Mouse (Mus musculus): ENCODE results near the gene Olfml2b. TPM values are rescaled to one million over a fixed set of nuclear protein-coding genes. Genes with fewer than 3 reads are reported as not detected.

Gene Olfml2b
- polyA plus RNA-seq, 1 experiment from 2014 or later: 28.7 TPM

GRCm38 (mm10) chr1:170711731-170712130 lies 67.4 kb downstream of the Olfml2b start:
- no peak overlapping the region for H3K9ac ChIP-seq
- WGBS: 90% methylated on average over 7 of the region's 7 CpGs

GRCm38 (mm10) chr1:170717241-170717828 lies 73.0 kb downstream of the Olfml2b start:
- Histone ChIP-seq H3K27me3 (no peaks in the 10 kb centered on the region), H3K4me2 (no peak overlapping the region), H3K36me3 (no peaks in the 10 kb centered on the region), H3K27ac (no peak overlapping the region), H3K4me3 (no peak overlapping the region), H3K4me1 (replicated peaks) (no peaks in the 10 kb centered on the region), H3K9me3 (replicated peaks) (no peaks in the 10 kb centered on the region), H3K9ac (no peak overlapping the region)
- WGBS: 85% methylated on average over 3 of the region's 3 CpGs
- no peak for ATAC-seq (replicated peaks; ENCODE audit: insufficient number of reproducible peaks, insufficient read depth, low FRiP score, low read depth)

More at GRCm38 (mm10) chr1:170711731-170712130, 67.4 kb downstream of the Olfml2b start:
- no peaks in the 10 kb centered on the region for H3K27me3 ChIP-seq
- no peaks in the 10 kb centered on the region; the same call in 1 of the 2 replicates for H3K4me1 ChIP-seq (replicated peaks)
- H3K4me2 ChIP-seq: no peak overlapping the region
- no peak for ATAC-seq (replicated peaks; ENCODE audit: insufficient number of reproducible peaks, insufficient read depth, low FRiP score, low read depth)
- H3K36me3 ChIP-seq: peaks cover 2% of the 10 kb centered on the region; the same call in 1 of the 2 replicates
- no peak overlapping the region for H3K27ac ChIP-seq
- H3K4me3 ChIP-seq: no peak overlapping the region
- no peaks in the 10 kb centered on the region for H3K9me3 ChIP-seq (replicated peaks)

- no peak overlapping the region for H3K9ac ChIP-seq
- 73% methylated on average over 8 of the region's 8 CpGs for WGBS
- ATAC-seq (replicated peaks; ENCODE audit: insufficient number of reproducible peaks, insufficient read depth, low FRiP score, low read depth): no peak
- H3K27ac ChIP-seq: no peak overlapping the region
- H3K4me2 ChIP-seq: no peak overlapping the region
- no peaks in the 10 kb centered on the region for H3K27me3 ChIP-seq
- H3K36me3 ChIP-seq: no peaks in the 10 kb centered on the region
- H3K4me1 ChIP-seq (replicated peaks): no peaks in the 10 kb centered on the region
- H3K9me3 ChIP-seq (replicated peaks): no peaks in the 10 kb centered on the region
- H3K4me3 ChIP-seq: no peak overlapping the region
These were observed 73.9 kb downstream of the Olfml2b start for GRCm38 (mm10) chr1:170718133-170718810.

- Histone ChIP-seq H3K36me3 (no peaks in the 10 kb centered on the region), H3K9ac (no peak overlapping the region), H3K4me1 (replicated peaks) (no peaks in the 10 kb centered on the region), H3K4me3 (no peak overlapping the region), H3K9me3 (replicated peaks) (no peaks in the 10 kb centered on the region), H3K4me2 (no peak overlapping the region), H3K27ac (no peak overlapping the region), H3K27me3 (no peaks in the 10 kb centered on the region)
- 71% methylated on average over 5 of the region's 5 CpGs for WGBS
- ATAC-seq (replicated peaks; ENCODE audit: insufficient number of reproducible peaks, insufficient read depth, low FRiP score, low read depth): no peak
These were observed 77.2 kb downstream of the Olfml2b start for GRCm38 (mm10) chr1:170721560-170721959.

DNA sequence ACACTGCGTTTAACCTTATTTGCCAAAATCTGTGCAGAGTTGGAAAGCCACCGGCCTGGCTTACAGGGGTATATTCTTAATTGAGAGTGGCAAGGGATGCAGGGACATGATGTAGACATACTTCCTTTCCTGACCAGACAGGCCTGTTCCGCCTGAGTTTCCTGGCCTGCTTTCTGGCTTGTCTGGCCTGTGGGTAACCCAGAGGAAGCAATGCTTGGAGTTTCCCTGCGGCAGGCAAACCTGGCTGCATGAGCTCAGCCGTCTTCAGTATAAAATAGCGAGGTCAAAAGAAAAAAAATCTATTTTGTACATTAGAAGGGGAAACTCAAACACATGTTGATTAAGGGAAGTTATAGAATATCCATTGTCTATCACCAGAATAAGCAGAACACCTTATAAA lies 84.2 kb downstream of the Olfml2b start:
- H3K4me2 ChIP-seq: no peak overlapping the region
- no peak for ATAC-seq (replicated peaks; ENCODE audit: insufficient number of reproducible peaks, insufficient read depth, low FRiP score, low read depth)
- no peak overlapping the region for H3K4me3 ChIP-seq
- WGBS: 69% methylated on average over 6 of the region's 6 CpGs
- H3K27me3 ChIP-seq: no peaks in the 10 kb centered on the region
- no peaks in the 10 kb centered on the region for H3K4me1 ChIP-seq (replicated peaks)
- H3K9me3 ChIP-seq (replicated peaks): no peaks in the 10 kb centered on the region
- no peaks in the 10 kb centered on the region for H3K36me3 ChIP-seq
- no peak overlapping the region for H3K27ac ChIP-seq
- no peak overlapping the region for H3K9ac ChIP-seq

GRCm38 (mm10) chr1:170729267-170729962 lies 85.1 kb downstream of the Olfml2b start:
- Histone ChIP-seq H3K27me3 (no peaks in the 10 kb centered on the region), H3K9me3 (replicated peaks) (no peaks in the 10 kb centered on the region), H3K9ac (no peak overlapping the region), H3K36me3 (no peaks in the 10 kb centered on the region), H3K4me3 (no peak overlapping the region), H3K27ac (no peak overlapping the region), H3K4me2 (no peak overlapping the region), H3K4me1 (replicated peaks) (no peaks in the 10 kb centered on the region)
- 84% methylated on average over 8 of the region's 8 CpGs for WGBS
- no peak for ATAC-seq (replicated peaks; ENCODE audit: insufficient number of reproducible peaks, insufficient read depth, low FRiP score, low read depth)

GRCm38 (mm10) chr1:170731865-170732595 lies 87.7 kb downstream of the Olfml2b start:
- Histone ChIP-seq H3K27ac (no peak overlapping the region), H3K9ac (no peak overlapping the region), H3K36me3 (no peaks in the 10 kb centered on the region), H3K27me3 (no peaks in the 10 kb centered on the region), H3K4me2 (no peak overlapping the region), H3K4me3 (no peak overlapping the region), H3K4me1 (replicated peaks) (peaks cover 5% of the 10 kb centered on the region), H3K9me3 (replicated peaks) (no peaks in the 10 kb centered on the region)
- ATAC-seq (replicated peaks; ENCODE audit: insufficient number of reproducible peaks, insufficient read depth, low FRiP score, low read depth): no peak
- WGBS: 72% methylated on average over 11 of the region's 11 CpGs

Other genes with a start within 250 kb of the Olfml2b start
- 13.7 and 16.4 TPM in 2 replicates for gene Nos1ap, start 54.7 kb upstream of the Olfml2b start, polyA plus RNA-seq (2015; fragmentation: Nextera tagmentation; extraction: Ambion mirVana)
- gene Atf6, start 223.2 kb downstream of the Olfml2b start, polyA plus RNA-seq (2015; fragmentation: Nextera tagmentation; extraction: Ambion mirVana): 9.8 and 10.2 TPM in 2 replicates
- gene Gm26620, start 240.5 kb downstream of the Olfml2b start, polyA plus RNA-seq (2015; fragmentation: Nextera tagmentation; extraction: Ambion mirVana): 0.62 and 0.84 TPM in 2 replicates
- gene Dusp12, start 241.0 kb downstream of the Olfml2b start, polyA plus RNA-seq (2015; fragmentation: Nextera tagmentation; extraction: Ambion mirVana): 23.0 TPM in 2 replicates